In genomic region chr14:106412917-106413558, GRCm38 (mm10) we compare ENCODE assay signal across 24 mouse cellular contexts.
"Had no signal": no experiment of that assay in that cellular context is flagged by ENCODE, and none has a peak within 500 bp of the region (broad histone marks: within the 10 kb centered on the region; RNA-seq: fewer than 3 reads in every experiment).

No protein-coding gene starts in this region.

- H3K27ac ChIP-seq: gastrocnemius, adult 2 months; heart, embryonic 10.5 days; hindbrain, embryonic 10.5 days; hindbrain, embryonic 12.5 days; hindbrain, embryonic 14.5 days; intestine, embryonic 15.5 days; layer of hippocampus, adult 2 months; left cerebral cortex, adult 2 months; liver, embryonic 12.5 days; liver, embryonic 14.5 days had no signal

- H3K4me3 ChIP-seq: gastrocnemius, adult 2 months; heart, embryonic 10.5 days; heart, embryonic 12.5 days; hindbrain, embryonic 10.5 days; hindbrain, embryonic 12.5 days; intestine, embryonic 15.5 days; layer of hippocampus, adult 2 months; left cerebral cortex, adult 2 months; liver, embryonic 12.5 days had no signal

- ATAC-seq: hindbrain, embryonic 16.5 days; inflammation-experienced regulatory T-cells, adult 6 months; intestine, embryonic 15.5 days; intestine, postnatal 0 days; liver, embryonic 12.5 days had no signal

- DNase-seq: gastrocnemius, adult 2 months; gastrocnemius, postnatal 10 days; gastrocnemius, postnatal 25 days; heart, adult 18-20 months; heart, postnatal 10 days; heart, postnatal 4 days; kidney, adult 18-20 months; kidney, adult 8-10 months; kidney, postnatal 10 days; kidney, postnatal 25 days; kidney, postnatal 4 days had no signal

- H3K9me3 ChIP-seq: heart, embryonic 10.5 days; heart, embryonic 12.5 days; hindbrain, embryonic 10.5 days; hindbrain, embryonic 12.5 days; intestine, embryonic 15.5 days; liver, embryonic 12.5 days had no signal

- H3K4me2 ChIP-seq: heart, embryonic 12.5 days; hindbrain, embryonic 12.5 days; hindbrain, embryonic 14.5 days; intestine, embryonic 15.5 days; liver, embryonic 12.5 days had no signal

- H3K9ac ChIP-seq: heart, embryonic 12.5 days; hindbrain, embryonic 12.5 days; hindbrain, embryonic 14.5 days; intestine, embryonic 15.5 days; liver, embryonic 12.5 days; liver, embryonic 14.5 days had no signal

- H3K27me3 ChIP-seq: heart, embryonic 12.5 days; hindbrain, embryonic 12.5 days; intestine, embryonic 15.5 days; liver, embryonic 12.5 days had no signal

- H3K36me3 ChIP-seq: heart, embryonic 10.5 days; heart, embryonic 12.5 days; hindbrain, embryonic 10.5 days; hindbrain, embryonic 12.5 days; intestine, embryonic 15.5 days; liver, embryonic 12.5 days had no signal

- H3K4me1 ChIP-seq: heart, embryonic 10.5 days; heart, embryonic 12.5 days; hindbrain, embryonic 10.5 days; hindbrain, embryonic 12.5 days; intestine, embryonic 15.5 days; liver, embryonic 12.5 days had no signal
